Mouse (Mus musculus): ENCODE measurements around the gene Mta3. TPM values are rescaled to one million over a fixed set of nuclear protein-coding genes. Genes with fewer than 3 reads are reported as not detected.
A peak's percentile ranks its signal among the peaks of the same experiment; 100 is the strongest.
"Not testable (repeated sequence)": the region's sequence is repeated elsewhere in the genome, so short reads cannot be mapped to it uniquely, and the experiment has no call there.

The Mta3 gene
- total RNA-seq, 2 experiments from 2014 or later, result 7.6 to 9.7 TPM

- intact Hi-C loops (cut with DNase I), result no loop called here
- no peak for DNase-seq
Observed at GRCm38 (mm10) chr17:83707846-83708245, 1.9 kb downstream of the Mta3 start.

- intact Hi-C loops (cut with DNase I), result no loop called here
- DNase-seq, result no peak
Observed at GRCm38 (mm10) chr17:83708256-83708655, 2.3 kb downstream of the Mta3 start.

GRCm38 (mm10) chr17:83708891-83709290 is 2.9 kb downstream of the Mta3 start:
- intact Hi-C loops (cut with DNase I), result no loop called here
- DNase-seq, result no peak

- DNase-seq; intact Hi-C loops (cut with DNase I): not testable (repeated sequence)
Observed at GRCm38 (mm10) chr17:83709517-83709916, 3.6 kb downstream of the Mta3 start.

GRCm38 (mm10) chr17:83710639-83711038 is 4.7 kb downstream of the Mta3 start:
- intact Hi-C loops (cut with DNase I), result no loop called here
- no peak for DNase-seq

- intact Hi-C loops (cut with DNase I), result no loop called here
- no peak for DNase-seq
Observed at GRCm38 (mm10) chr17:83712341-83712740, 6.4 kb downstream of the Mta3 start.

- intact Hi-C loops (cut with DNase I), result no loop called here
- DNase-seq, result no peak
Observed at GRCm38 (mm10) chr17:83720449-83720848, 14.5 kb downstream of the Mta3 start.

- intact Hi-C loops (cut with DNase I), result no loop called here
- DNase-seq, result no peak
Observed at GRCm38 (mm10) chr17:83721157-83721556, 15.2 kb downstream of the Mta3 start.

GRCm38 (mm10) chr17:83723064-83723463 is 17.1 kb downstream of the Mta3 start:
- intact Hi-C loops (cut with DNase I), result no loop called here
- no peak for DNase-seq

GRCm38 (mm10) chr17:83726496-83726895 is 20.5 kb downstream of the Mta3 start:
- intact Hi-C loops (cut with DNase I), result no loop called here
- no peak for DNase-seq

- intact Hi-C loops (cut with DNase I), result no loop called here
- DNase-seq, result no peak
Observed at GRCm38 (mm10) chr17:83727707-83728106, 21.7 kb downstream of the Mta3 start.

- intact Hi-C loops (cut with DNase I), result no loop called here
- DNase-seq, result no peak
Observed at GRCm38 (mm10) chr17:83729029-83729428, 23.1 kb downstream of the Mta3 start.

GRCm38 (mm10) chr17:83730123-83730522 is 24.2 kb downstream of the Mta3 start:
- no peak for DNase-seq
- intact Hi-C loops (cut with DNase I), result loop anchor here (5.0 kb wide), 1 partner anchor 98 kb away; the partner anchor contains the start of gene Kcng3

- DNase-seq, result no peak
- intact Hi-C loops (cut with DNase I), result loop anchor here (5.0 kb wide), 1 partner anchor 100 kb away; the partner anchor contains the start of gene Kcng3
Observed at GRCm38 (mm10) chr17:83732166-83732629, 26.2 kb downstream of the Mta3 start.

- intact Hi-C loops (cut with DNase I), result loop anchor here (5.0 kb wide), 1 partner anchor 100 kb away; the partner anchor contains the start of gene Kcng3
- peak; percentile 27 to 45 for DNase-seq
Observed at GRCm38 (mm10) chr17:83732801-83733200, 26.8 kb downstream of the Mta3 start.

- intact Hi-C loops (cut with DNase I), result no loop called here
- DNase-seq, result no peak
Observed at GRCm38 (mm10) chr17:83736701-83737100, 30.7 kb downstream of the Mta3 start.

- intact Hi-C loops (cut with DNase I), result no loop called here
- no peak for DNase-seq
Observed at GRCm38 (mm10) chr17:83737775-83738174, 31.8 kb downstream of the Mta3 start.

- intact Hi-C loops (cut with DNase I), result no loop called here
- DNase-seq, result no peak
Observed at GRCm38 (mm10) chr17:83740135-83740676, 34.2 kb downstream of the Mta3 start.

- intact Hi-C loops (cut with DNase I), result no loop called here
- DNase-seq, result no peak
Observed at GRCm38 (mm10) chr17:83741243-83741642, 35.3 kb downstream of the Mta3 start.

GRCm38 (mm10) chr17:83744231-83744824 is 38.4 kb downstream of the Mta3 start:
- DNase-seq, result no peak
- intact Hi-C loops (cut with DNase I), result no loop called here

- intact Hi-C loops (cut with DNase I), result no loop called here
- DNase-seq, result no peak
Observed at GRCm38 (mm10) chr17:83747405-83748160, 41.6 kb downstream of the Mta3 start.
